Mouse (Mus musculus): Measurements from ENCODE around the gene Arhgap22.

The Arhgap22 gene

DNA sequence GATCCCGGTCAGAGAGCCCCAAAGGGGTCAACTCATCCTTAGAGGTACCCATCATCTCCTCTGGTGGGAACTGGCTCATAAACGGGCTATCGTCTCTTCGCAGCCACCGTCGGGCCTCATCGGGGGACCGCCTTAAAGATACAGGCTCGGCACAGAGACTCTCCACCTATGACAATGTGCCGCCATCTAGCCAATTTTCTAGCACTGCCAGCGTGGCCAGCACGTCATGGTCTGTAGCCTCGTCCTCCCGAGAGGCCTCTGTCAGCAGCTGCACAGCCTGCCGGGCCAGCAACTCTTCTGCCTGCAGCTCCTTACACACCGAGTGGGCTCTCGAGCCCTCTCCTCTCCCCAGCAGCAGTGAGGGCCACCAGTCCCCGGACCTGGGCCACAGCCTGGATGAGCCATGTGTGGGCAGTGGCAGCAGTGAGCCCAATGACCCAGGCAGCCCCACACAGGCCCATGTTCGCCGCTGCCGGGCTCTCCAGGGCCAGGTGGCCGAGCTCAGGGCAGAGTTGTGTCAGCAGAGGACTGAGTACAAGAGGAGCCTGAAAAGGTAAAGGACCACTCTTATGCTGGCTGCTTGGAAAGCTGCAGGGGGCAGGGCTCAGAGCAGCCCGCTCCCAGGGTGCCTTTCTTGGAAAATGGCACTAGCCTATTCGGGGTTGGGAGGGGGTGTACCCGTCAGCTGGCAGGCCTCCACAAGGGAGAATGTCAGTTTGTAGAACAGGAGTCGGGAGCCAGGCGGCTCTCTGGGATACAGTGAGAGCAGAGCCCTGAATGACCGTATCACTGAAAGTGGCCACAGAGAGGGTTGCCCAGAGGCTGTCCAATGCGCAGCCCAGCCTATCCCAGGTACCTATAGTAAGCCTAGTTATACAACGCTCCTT lies 153.3 kb downstream of the Arhgap22 start:
- no peak for DNase-seq (ENCODE audit: low spot score in 2 of 2)

DNA sequence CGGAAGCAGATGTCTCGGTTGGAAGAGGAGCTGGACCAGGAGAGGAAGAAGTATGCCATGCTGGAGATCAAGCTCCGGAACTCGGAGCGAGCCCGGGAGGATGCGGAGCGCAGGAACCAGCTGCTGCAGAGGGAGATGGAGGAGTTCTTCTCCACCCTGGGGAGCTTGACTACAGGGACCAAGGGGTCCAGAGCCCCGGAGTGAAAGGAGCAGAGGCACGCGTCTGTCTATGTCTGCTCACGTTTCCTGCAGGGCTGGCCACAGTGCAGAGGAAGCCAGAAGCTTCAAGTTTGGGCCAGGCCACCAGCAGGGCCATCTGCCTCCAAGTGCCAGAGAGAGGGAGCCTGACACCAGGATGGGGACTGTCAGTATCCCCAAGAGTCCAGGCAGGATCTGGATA lies 155.5 kb downstream of the Arhgap22 start:
- DNase-seq (ENCODE audit: low spot score in 2 of 2) = no peak

DNA sequence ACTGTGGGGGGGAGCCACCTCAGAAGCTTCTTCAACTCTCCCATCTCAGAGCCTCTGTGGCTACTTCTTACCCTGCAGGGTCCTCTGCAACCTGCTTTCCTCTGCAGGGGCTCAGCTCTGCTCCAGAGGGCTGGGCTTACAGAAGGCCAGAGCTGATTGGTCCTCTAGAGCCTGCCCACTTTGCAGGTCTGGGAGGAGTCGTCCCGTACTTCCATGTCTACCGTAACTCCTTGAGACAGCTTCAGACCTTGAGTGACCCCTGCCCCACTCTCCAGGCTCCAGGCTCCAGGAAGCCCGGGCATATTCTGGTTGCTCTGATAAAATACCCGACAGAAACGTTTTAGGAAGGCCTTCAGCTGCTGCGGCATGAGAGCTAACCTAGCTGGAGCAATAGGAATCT lies 156.2 kb downstream of the Arhgap22 start:
- DNase-seq (ENCODE audit: low spot score in 2 of 2) = no peak

DNA sequence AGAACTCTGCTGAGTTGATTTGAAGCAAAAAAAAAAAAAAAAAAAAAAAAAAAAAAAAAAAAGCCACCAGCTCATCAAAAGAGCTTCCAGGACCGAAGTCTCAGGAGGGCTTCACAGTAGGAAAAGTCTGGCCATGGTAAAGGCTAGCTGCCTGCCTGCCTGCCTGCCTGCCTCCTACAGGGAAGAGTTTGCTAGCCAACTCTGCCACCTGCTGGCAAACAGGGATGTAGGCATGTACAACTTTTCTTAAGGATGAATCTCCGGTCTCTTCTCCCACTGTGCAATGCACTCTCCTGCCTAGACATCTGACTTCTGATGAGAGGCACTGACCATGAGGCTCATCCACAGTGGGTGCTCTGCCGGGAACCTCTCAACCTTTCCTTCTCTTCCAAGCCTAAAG lies 157.4 kb downstream of the Arhgap22 start:
- DNase-seq (ENCODE audit: low spot score in 2 of 2) = peak in 1 of 2 experiments; percentile 18

DNA sequence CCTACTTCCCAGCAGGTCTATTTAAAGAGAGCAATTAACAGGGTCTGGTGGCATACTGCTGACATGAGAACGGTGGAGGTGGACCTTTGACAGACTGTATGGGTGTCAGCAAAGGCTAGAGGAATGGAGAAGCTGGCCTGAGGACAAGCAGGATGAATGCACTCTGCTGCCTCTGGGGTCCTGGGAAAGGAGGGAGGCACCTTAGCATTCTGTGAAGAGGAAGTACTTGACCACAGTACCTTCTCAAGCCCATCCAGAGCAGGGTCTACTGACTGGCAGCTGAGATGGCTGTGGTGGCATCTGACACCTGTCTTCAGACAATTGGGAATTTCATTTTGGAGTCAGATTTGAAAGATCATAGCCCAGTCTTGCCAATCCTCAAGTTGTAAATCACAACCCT lies 159.4 kb downstream of the Arhgap22 start:
- DNase-seq (ENCODE audit: low spot score in 2 of 2) = no peak

DNA sequence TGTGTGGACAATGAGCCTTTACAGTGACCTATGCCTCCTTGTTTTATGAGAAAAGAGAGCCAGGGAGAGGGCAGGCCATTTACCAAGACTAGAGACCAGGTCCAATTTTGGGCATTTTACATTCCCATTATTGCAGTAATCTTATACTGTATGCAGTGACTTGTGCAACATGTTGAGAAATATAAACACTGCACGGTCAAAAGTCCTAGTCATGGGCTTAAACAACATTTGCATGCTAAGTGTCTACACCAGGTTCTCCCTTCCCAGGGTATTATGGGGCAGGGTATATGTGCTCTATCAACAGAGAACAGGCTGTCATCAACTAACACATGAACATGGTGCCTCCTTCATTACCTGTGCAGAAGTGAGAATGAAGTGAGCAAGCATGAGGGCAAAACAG lies 160.3 kb downstream of the Arhgap22 start:
- no peak for DNase-seq (ENCODE audit: low spot score in 2 of 2)

DNA sequence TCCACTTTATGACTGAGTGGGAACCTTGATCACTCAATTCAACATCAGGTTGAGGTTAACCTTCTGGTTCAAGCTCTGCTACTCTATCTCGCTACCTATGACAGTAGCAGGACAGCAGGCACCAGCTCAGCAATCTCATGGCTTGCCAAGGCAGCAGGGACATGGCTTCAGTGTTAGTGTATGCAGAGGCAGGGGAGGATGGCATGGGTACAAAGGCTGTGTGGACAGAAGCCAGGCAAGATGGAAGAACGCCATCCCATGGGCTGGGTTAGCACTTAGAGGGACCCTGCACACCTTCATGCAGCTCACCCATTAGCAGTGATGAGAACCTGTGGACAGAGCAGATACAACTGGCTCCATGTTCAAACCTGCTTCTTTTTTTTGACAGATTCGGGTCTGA lies 163.4 kb downstream of the Arhgap22 start:
- DNase-seq (ENCODE audit: low spot score in 2 of 2) = no peak

DNA sequence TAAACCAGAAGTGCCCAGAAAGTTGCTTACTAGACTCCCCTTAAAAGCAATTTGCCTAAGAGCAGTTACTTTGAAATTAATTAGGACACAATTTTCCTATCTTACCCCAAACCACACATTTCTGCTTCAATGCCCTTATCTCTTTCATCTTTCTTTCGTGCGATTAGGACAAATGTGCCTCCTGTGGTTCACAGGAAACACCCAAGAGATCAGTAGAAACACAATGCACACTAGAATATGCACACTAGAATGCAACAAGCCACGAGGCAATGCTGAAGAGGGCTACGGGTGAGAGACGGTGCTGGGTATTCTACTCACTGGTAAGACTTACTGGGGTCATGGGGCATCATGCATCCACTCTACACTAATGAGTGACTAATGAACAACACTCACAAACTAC lies 164.9 kb downstream of the Arhgap22 start:
- DNase-seq (ENCODE audit: low spot score in 2 of 2) = no peak

DNA sequence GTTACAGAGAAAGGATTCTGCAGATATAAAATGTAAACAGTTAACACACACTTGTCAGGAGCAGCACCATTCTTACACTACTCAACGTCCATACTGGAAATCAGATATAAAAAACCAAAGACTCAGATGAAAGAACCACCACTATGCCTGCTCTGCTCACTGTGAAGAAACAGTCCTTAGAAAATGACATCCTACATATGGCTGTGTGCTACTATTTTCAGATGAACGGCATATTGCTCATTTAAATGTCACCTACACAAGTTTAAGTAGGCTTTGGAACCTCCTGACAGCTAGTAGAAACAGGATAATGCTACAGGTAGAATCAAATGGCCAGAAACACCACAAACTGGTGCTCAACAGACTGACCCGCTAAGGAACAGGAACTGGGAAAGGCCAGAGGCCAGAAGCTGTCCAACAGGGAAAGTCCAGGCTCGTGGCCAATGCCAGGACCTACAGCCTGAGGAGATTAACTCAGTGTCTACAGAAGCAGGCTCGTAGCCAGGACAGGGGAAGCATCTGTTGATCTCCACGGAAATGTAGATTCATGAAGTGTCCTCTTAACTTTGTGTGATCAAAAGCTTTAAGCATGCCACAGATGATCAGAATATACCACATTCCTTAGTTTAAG lies 167.1 kb downstream of the Arhgap22 start:
- DNase-seq (ENCODE audit: low spot score in 2 of 2) = no peak

DNA sequence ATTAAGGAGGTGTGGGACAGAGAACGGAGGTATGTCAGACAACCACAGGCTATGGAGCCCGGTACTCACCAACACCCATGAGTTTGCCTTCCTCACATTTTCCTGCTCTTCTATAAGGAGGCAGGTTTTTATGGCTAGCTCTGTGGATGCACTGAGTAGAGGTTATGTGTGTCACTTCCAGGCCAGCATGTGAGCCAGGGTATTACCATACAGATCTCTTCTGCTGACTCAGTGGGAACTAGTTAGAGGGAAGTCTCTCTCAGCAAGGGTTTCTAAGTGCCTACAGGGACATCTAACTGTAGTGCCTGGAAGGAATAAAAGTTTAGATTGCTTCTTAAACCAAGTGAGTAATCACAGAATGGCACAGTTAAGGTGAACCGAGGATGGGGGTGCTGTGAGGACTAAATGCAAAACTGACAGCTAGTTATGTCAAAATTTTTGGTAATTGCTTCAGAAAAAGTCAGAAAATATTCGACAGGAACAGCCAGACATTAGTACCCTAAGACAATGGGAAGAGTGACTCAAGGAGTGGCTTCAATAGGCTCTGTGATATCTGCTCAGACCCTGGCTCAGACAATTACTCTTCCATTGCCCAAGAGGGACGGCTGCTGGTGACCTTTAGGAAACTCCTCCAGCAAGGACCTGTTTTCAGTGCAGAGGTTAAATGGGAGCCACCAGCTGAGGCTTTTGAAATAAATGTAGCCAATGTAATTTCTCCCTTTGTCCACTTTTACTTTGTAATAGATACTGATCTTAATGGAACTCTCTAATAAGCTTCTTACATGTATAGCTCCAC lies 184.4 kb downstream of the Arhgap22 start:
- DNase-seq (ENCODE audit: low spot score in 2 of 2) = no peak

DNA sequence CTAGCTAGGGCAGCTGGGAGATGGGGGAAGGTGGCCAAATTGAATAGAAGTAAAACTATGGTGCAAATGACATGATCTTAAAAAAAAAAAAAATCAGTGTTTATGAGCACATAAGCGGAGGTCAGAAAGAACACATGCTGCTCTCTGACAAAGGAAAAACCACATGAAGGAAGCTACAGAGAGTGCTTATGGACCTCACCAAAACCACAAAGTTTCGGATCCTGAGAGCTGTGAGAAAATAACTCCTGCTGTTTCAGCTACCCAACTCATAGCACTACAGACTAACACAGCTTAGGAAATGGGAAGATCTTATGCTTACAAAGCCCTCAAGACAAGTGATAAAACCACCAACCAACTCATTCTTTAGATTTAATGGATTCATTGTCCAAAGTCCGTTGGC lies 186.2 kb downstream of the Arhgap22 start:
- no peak for DNase-seq (ENCODE audit: low spot score in 2 of 2)

DNA sequence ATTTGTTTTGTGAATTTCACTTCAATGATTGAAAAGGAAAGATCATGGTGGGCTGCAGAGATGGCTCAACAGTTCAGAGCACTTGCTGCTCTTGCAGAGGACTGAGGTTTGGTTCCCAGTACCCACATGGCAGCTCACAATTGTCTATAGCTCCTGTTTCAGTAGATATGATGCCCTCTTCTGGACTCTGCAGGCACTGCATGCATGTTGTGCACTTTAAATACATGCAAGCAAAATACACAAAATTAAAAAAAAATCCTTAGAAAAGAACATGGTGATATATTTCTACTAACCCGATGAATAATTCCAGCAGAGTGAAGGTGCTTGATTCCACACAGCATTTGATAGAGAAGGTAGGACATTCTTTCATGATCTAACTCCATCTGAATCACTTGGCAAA lies 188.5 kb downstream of the Arhgap22 start:
- DNase-seq (ENCODE audit: low spot score in 2 of 2) = no peak

DNA sequence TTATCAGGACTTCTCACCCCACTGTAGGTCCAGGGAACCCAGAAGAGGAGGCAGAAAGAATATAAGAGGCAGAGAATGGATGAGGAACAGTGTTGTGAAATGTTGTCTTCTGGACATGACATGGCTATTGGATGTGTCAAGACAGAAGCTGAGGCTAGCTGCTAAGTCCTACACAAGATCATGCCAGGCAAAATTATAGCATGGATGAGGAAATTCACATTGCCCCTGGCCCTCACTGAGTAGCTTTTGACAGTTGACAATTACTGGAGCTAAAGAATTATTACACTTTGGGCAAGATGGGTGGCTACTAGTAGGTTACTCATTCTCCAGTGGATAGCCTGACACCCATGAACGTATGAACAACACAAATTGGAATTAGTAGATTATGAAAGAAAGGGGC lies 201.9 kb downstream of the Arhgap22 start:
- DNase-seq (ENCODE audit: low spot score in 2 of 2) = no peak

DNA sequence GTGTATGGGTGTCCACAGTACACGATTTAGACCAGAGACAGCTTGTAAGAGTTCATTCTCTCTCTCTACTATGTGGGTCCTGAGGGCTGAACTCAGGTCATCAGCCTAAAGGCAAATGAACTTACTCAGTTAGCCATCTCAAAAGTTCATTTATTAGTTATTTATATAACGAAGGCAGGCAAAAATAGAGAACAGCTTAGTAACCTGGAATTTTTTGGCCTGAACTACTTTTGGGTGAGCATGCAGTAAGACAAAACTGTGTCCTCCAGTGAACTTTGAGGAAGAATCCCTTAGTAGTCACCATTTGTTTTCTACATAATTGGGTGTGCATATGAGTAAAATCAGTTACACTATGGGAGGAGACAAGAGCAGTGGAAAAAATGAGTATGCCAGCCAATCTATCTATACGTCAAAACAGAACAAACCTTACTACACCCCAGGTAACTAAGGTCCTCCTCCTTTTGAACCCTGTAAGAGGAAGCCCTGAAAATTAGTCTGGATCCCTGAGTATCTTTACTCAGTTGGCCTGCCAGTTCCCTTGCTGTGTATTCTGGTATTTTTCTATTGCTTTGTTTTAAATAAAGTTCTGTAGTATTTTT lies 204.6 kb downstream of the Arhgap22 start:
- DNase-seq (ENCODE audit: low spot score in 2 of 2) = no peak

Measured in spleen, postnatal 36 days (tissue).